Mouse (Mus musculus): Measurements from ENCODE around the gene Elf2. TPM values are rescaled to one million over a fixed set of nuclear protein-coding genes. Genes with fewer than 3 reads are reported as not detected.
"Not testable (repeated sequence)": the region's sequence is repeated elsewhere in the genome, so short reads cannot be mapped to it uniquely, and the experiment has no call there.

The Elf2 gene
- polyA plus RNA-seq, 1 experiment, result 21.2 TPM

DNA sequence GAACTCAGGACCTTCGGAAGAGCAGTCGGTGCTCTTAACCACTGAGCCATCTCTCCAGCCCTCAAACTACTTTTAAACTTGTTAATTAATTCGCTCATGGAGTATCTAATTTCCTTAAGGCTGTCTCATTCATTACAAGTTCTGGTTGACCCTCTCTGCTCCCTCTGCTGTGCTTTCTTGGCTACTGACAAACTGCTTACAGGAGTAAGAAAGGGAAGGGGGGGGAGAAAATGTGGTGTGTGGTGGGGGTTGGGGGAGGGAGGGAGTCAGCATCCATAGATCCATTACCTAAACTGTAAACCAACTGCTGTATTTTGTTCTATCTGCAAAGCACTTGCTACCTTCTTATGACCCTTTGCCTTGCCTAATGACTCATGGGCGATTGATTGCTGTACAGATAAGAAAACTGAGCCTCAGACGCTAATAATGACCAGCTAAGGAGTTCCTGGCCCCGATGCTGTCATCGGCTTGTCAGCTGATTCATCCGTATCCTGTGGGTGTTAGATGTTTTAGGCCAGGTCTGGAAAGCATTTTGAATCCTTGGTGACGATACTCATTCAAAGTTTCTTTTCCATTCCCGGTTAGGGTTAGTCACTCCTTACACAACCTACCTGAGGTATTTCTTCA lies 117.5 kb downstream of the Elf2 start:
- H3K4me1 ChIP-seq (ENCODE audit: control insufficient read depth, insufficient read depth, insufficient read length, low read length), result peaks cover 9% of the 10 kb centered on the region; the same call in 1 of the 2 replicates
- H3K36me3 ChIP-seq (ENCODE audit: control insufficient read depth, insufficient read depth, low read length), result no peaks in the 10 kb centered on the region
- peak overlapping the region; percentile 96 for H3K27ac ChIP-seq (ENCODE audit: insufficient read depth, low read depth, low read length)
- no peak for TF ChIP-seq CTCF (IDR thresholded peaks at IDR 0.05; ENCODE audit: extremely low read depth, insufficient read length, insufficient replicate concordance, low read depth, low read length)
- TF ChIP-seq POLR2A (IDR thresholded peaks at IDR 0.05; ENCODE audit: low read depth, low read length), result no peak
- H3K27me3 ChIP-seq (ENCODE audit: control insufficient read depth, insufficient read depth, low read length), result no peaks in the 10 kb centered on the region
- H3K4me3 ChIP-seq (ENCODE audit: low read depth, low read length), result no peak overlapping the region
- WGBS, result 62% methylated on average over 10 of the region's 10 CpGs

DNA sequence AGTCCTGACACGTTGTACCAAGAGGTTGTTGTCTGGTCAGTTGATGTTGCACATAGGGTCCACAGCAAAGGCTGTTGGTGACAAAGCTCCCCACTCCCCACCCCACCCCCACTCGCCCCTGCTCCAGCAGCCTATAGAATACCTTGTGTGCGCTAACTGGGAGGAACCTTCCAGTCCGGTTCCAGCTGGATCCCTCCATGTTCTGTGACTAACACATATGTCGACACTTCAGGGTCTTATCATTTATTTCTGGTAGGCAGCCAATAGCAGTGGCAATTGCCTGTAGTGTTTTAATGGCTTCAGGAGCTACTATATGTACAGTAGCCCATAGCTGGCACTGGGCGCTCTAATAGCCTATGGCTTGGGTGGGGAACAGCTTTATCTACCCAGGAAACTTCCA lies 118.2 kb downstream of the Elf2 start:
- H3K27me3 ChIP-seq (ENCODE audit: control insufficient read depth, insufficient read depth, low read length), result no peaks in the 10 kb centered on the region
- peak overlapping the region; percentile 75 for H3K27ac ChIP-seq (ENCODE audit: insufficient read depth, low read depth, low read length)
- WGBS, result 57% methylated on average over 6 of the region's 6 CpGs
- TF ChIP-seq CTCF (IDR thresholded peaks at IDR 0.05; ENCODE audit: extremely low read depth, insufficient read length, insufficient replicate concordance, low read depth, low read length) (no peak), POLR2A (IDR thresholded peaks at IDR 0.05; ENCODE audit: low read depth, low read length) (no peak)
- peaks cover 9% of the 10 kb centered on the region; the same call in 1 of the 2 replicates for H3K4me1 ChIP-seq (ENCODE audit: control insufficient read depth, insufficient read depth, insufficient read length, low read length)
- H3K4me3 ChIP-seq (ENCODE audit: low read depth, low read length), result no peak overlapping the region
- no peaks in the 10 kb centered on the region for H3K36me3 ChIP-seq (ENCODE audit: control insufficient read depth, insufficient read depth, low read length)

DNA sequence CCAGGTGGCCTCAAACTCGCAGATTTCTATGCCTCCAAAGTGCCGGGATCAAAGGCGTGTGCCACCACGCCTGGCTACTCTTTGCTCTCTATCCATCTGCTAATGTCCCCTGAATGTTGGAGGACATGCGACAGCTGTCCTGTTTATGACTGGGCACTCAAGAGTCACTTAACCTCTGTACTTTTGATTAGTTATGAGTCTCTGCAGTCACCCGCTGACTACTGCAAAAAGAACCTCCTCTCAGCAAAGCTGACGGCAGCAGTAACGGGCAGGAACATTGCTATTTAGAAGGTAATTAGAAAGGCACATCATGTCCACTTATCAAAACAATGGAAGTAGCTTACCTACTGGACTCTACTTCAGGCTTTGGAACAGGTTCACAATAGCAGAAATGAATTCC lies 118.6 kb downstream of the Elf2 start:
- TF ChIP-seq CTCF (IDR thresholded peaks at IDR 0.05; ENCODE audit: extremely low read depth, insufficient read length, insufficient replicate concordance, low read depth, low read length) (no peak), POLR2A (IDR thresholded peaks at IDR 0.05; ENCODE audit: low read depth, low read length) (no peak)
- no peaks in the 10 kb centered on the region for H3K27me3 ChIP-seq (ENCODE audit: control insufficient read depth, insufficient read depth, low read length)
- WGBS, result 28% methylated on average over 8 of the region's 8 CpGs
- no peak overlapping the region for H3K4me3 ChIP-seq (ENCODE audit: low read depth, low read length)
- peak overlapping the region; percentile 75 for H3K27ac ChIP-seq (ENCODE audit: insufficient read depth, low read depth, low read length)
- no peaks in the 10 kb centered on the region for H3K36me3 ChIP-seq (ENCODE audit: control insufficient read depth, insufficient read depth, low read length)
- H3K4me1 ChIP-seq (ENCODE audit: control insufficient read depth, insufficient read depth, insufficient read length, low read length), result peaks cover 9% of the 10 kb centered on the region; the same call in 1 of the 2 replicates

DNA sequence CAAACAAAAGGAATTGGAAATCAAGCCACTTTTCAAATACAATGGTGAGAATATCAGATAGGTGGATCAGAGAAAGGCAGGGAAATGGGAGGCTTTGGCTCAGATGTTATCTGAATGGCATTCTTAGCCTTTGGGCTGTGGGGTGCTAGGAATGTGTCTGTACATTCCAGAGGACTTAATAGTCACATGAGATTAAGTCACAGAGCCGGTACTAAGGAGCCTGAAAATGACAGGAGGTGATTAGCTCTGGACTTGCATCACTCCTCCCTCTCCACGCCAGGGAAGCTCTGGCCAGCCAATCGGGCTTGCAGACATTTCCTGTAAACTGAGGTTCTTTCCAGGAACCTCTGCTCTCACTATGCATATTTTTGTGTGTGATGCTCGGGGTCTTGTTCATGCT lies 119.6 kb downstream of the Elf2 start:
- Histone ChIP-seq H3K36me3 (ENCODE audit: control insufficient read depth, insufficient read depth, low read length) (no peaks in the 10 kb centered on the region), H3K4me3 (ENCODE audit: low read depth, low read length) (no peak overlapping the region), H3K27ac (ENCODE audit: insufficient read depth, low read depth, low read length) (peak overlapping the region; percentile 79), H3K27me3 (ENCODE audit: control insufficient read depth, insufficient read depth, low read length) (no peaks in the 10 kb centered on the region), H3K4me1 (ENCODE audit: control insufficient read depth, insufficient read depth, insufficient read length, low read length) (peaks cover 9% of the 10 kb centered on the region; the same call in 1 of the 2 replicates)
- 38% methylated on average over 4 of the region's 4 CpGs for WGBS
- TF ChIP-seq POLR2A (IDR thresholded peaks at IDR 0.05; ENCODE audit: low read depth, low read length) (no peak), CTCF (IDR thresholded peaks at IDR 0.05; ENCODE audit: extremely low read depth, insufficient read length, insufficient replicate concordance, low read depth, low read length) (no peak)

DNA sequence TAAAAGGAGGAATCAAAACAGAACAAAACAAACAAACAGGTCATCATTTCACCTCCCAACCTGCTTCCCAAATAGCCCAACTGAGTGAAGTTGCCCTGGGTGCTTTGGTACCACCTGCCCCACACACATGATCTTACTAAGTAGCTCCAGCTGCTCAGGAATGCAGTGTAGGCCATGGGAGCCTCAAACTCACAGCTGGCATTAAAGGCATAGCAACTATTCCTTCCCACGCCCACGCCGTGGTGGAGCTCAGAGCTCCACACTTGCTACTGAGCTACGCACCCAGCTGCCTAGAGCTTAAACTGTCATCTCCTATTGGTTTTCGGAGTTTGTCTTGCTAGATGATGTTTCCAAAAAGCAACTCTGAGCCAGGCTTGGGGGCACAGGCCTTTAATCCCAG lies 121.2 kb downstream of the Elf2 start:
- 94% methylated on average over 5 of the region's 5 CpGs for WGBS
- TF ChIP-seq CTCF (IDR thresholded peaks at IDR 0.05; ENCODE audit: extremely low read depth, insufficient read length, insufficient replicate concordance, low read depth, low read length) (no peak), POLR2A (IDR thresholded peaks at IDR 0.05; ENCODE audit: low read depth, low read length) (no peak)

DNA sequence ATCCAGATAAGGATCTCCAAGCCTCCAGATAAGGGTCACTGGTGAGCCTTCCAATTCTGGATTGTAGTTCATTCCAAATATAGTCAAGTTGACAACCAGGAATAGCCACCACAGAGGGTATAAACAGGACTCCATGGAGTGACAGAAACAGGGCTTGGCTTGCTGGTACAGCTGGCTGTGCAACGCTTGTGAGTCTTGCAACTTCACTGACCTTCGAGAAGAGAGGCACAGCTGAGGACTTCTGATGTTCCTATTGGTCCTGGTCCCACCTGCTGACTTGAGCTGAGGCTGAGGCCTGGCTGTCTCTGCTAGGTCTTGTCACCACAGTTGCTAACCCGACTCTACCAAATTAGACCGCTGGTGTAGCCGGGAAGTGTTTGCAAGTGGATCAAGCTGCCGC lies 122.1 kb downstream of the Elf2 start:
- not testable (repeated sequence) for H3K27me3 ChIP-seq (ENCODE audit: control insufficient read depth, insufficient read depth, low read length); H3K36me3 ChIP-seq (ENCODE audit: control insufficient read depth, insufficient read depth, low read length); H3K4me1 ChIP-seq (ENCODE audit: control insufficient read depth, insufficient read depth, insufficient read length, low read length); H3K27ac ChIP-seq (ENCODE audit: insufficient read depth, low read depth, low read length); H3K4me3 ChIP-seq (ENCODE audit: low read depth, low read length)
- WGBS, result 84% methylated on average over 6 of the region's 6 CpGs

More for the DNA sequence above, 121.2 kb downstream of the Elf2 start:
- no peak overlapping the region for H3K4me3 ChIP-seq (ENCODE audit: low read depth, low read length)
- H3K36me3 ChIP-seq (ENCODE audit: control insufficient read depth, insufficient read depth, low read length), result no peaks in the 10 kb centered on the region
- no peak overlapping the region for H3K27ac ChIP-seq (ENCODE audit: insufficient read depth, low read depth, low read length)
- H3K27me3 ChIP-seq (ENCODE audit: control insufficient read depth, insufficient read depth, low read length), result no peaks in the 10 kb centered on the region
- H3K4me1 ChIP-seq (ENCODE audit: control insufficient read depth, insufficient read depth, insufficient read length, low read length), result peaks cover 9% of the 10 kb centered on the region; the same call in 1 of the 2 replicates

DNA sequence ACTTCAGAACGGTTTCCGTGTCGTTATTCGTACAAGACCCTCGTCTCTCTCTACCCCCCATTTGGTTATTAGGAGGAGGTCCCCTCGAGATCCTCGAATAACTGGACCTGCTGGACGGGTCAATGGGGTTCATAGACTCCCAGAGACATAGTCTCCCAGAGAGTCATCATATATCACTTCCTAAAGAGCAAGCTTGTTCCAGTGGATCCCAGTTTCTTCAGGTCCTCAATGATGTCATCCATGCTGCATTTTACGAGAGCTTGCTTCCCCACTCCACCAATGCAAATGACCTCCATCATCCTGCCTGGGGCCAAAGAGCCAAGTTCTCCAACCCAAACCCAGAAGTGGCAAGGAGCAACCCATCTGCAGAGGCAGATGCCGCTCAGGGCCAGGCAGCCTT lies 124.1 kb downstream of the Elf2 start:
- 84% methylated on average over 7 of the region's 10 CpGs for WGBS

DNA sequence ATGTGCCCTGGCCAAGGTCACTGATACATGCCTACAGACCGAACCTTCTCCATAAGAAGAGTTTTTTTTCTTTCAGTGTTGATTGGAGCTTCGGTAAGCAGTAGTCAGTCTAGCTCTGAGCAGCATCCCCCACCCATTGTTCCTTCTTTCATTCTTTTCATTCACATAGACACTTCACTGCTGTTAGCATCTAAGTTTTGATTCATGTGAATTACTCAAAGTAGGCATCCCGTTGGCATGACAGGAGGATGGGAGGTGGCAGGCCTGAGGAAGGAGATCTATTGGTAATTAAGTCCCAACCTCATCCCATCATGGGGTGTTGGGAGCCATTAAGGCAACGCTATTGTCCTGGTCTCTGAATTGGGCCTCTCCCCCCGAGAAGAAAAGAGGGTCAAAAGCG lies 124.8 kb downstream of the Elf2 start:
- 85% methylated on average over 6 of the region's 6 CpGs for WGBS
- Histone ChIP-seq H3K4me1 (ENCODE audit: control insufficient read depth, insufficient read depth, insufficient read length, low read length) (no peaks in the 10 kb centered on the region), H3K4me3 (ENCODE audit: low read depth, low read length) (no peak overlapping the region), H3K27me3 (ENCODE audit: control insufficient read depth, insufficient read depth, low read length) (no peaks in the 10 kb centered on the region), H3K27ac (ENCODE audit: insufficient read depth, low read depth, low read length) (no peak overlapping the region), H3K36me3 (ENCODE audit: control insufficient read depth, insufficient read depth, low read length) (no peaks in the 10 kb centered on the region)
- TF ChIP-seq CTCF (IDR thresholded peaks at IDR 0.05; ENCODE audit: extremely low read depth, insufficient read length, insufficient replicate concordance, low read depth, low read length), result no peak
- TF ChIP-seq POLR2A (IDR thresholded peaks at IDR 0.05; ENCODE audit: low read depth, low read length), result no peak

More for the DNA sequence above, 124.1 kb downstream of the Elf2 start:
- not testable (repeated sequence) for H3K27ac ChIP-seq (ENCODE audit: insufficient read depth, low read depth, low read length); H3K27me3 ChIP-seq (ENCODE audit: control insufficient read depth, insufficient read depth, low read length); H3K4me1 ChIP-seq (ENCODE audit: control insufficient read depth, insufficient read depth, insufficient read length, low read length); H3K4me3 ChIP-seq (ENCODE audit: low read depth, low read length); H3K36me3 ChIP-seq (ENCODE audit: control insufficient read depth, insufficient read depth, low read length)
